Mouse (Mus musculus) neural tube, embryonic 13.5 days (tissue): ENCODE results near the gene Klk14. TPM values are rescaled to one million over a fixed set of nuclear protein-coding genes. Genes with fewer than 3 reads are reported as not detected.
A peak's percentile ranks its signal among the peaks of the same experiment; 100 is the strongest.
"Not testable (repeated sequence)": the region's sequence is repeated elsewhere in the genome, so short reads cannot be mapped to it uniquely, and the experiment has no call there.

Experiments
- ATAC-seq: fragments of 200-750 bp; cut with Nextera tagmentation; 2 replicates; pipeline ENCODE4 v1.8.0; 2017; ENCODE audit warnings: low read depth, mild to moderate bottlenecking, moderate TSS enrichment, moderate library complexity
- H3K27ac ChIP-seq: fragments of 300-500 bp; sonication (generic); replicated peaks from 2 replicates; pipeline ENCODE4 v1.5.1; 2015; ENCODE audit warnings: moderate library complexity, mild to moderate bottlenecking, inconsistent platforms
- H3K27me3 ChIP-seq: fragments of 300-500 bp; sonication (generic); 2 replicates; pipeline ENCODE4 v1.6.1; 2015; ENCODE audit warnings: mild to moderate bottlenecking, inconsistent platforms
- H3K36me3 ChIP-seq: fragments of 300-500 bp; sonication (generic); 2 replicates; pipeline ENCODE4 v1.6.1; 2015; ENCODE audit warnings: mild to moderate bottlenecking, inconsistent platforms
- H3K4me1 ChIP-seq: fragments of 300-500 bp; sonication (generic); replicated peaks from 2 replicates; pipeline ENCODE4 v1.6.1; 2015; ENCODE audit warnings: inconsistent platforms
- H3K4me2 ChIP-seq: fragments of 300-500 bp; sonication (generic); 2 replicates; pipeline ENCODE4 v1.6.1; 2015; ENCODE audit warnings: inconsistent platforms, mild to moderate bottlenecking, moderate library complexity
- H3K4me3 ChIP-seq: fragments of 300-500 bp; sonication (generic); 2 replicates; pipeline ENCODE4 v1.5.1; 2015; ENCODE audit warnings: mild to moderate bottlenecking, inconsistent platforms
- H3K9ac ChIP-seq: fragments of 300-500 bp; sonication (generic); 2 replicates; pipeline ENCODE4 v1.6.1; 2015; ENCODE audit warnings: moderate library complexity, mild to moderate bottlenecking, inconsistent platforms
- H3K9me3 ChIP-seq: fragments of 300-500 bp; sonication (generic); 2 replicates; pipeline ENCODE4 v1.6.1; 2016; ENCODE audit warnings: inconsistent platforms
- WGBS: fragments of 180-500 bp; shearing (Covaris S2); methylation state at CpG from one replicate; pipeline ENCODE4 v1.1.7; 2015; 5-methylcytosine and 5-hydroxymethylcytosine counted together
- polyA plus RNA-seq: library from polyadenylated mRNA; unstranded; fragments of >200 nt; fragmentation: Nextera tagmentation; extraction: Ambion mirVana; gene quantifications from 2 replicates; pipeline ENCODE4 v1.2.1, GENCODE M21; 2015

Gene Klk14
- polyA plus RNA-seq, 1 experiment from 2014 or later: not detected

GRCm38 (mm10) chr7:43672581-43673260 lies 17.5 kb upstream of the Klk14 start:
- 16% methylated on average over 10 of the region's 10 CpGs for WGBS
- Histone ChIP-seq H3K9me3 (no peaks in the 10 kb centered on the region), H3K4me1 (peaks cover 13% of the 10 kb centered on the region), H3K4me3 (peak overlapping the region; percentile 72), H3K9ac (peak overlapping the region; percentile 83), H3K4me2 (peak overlapping the region; percentile 83), H3K27me3 (no peaks in the 10 kb centered on the region), H3K27ac (peak overlapping the region; percentile 29; the same call in 1 of the 2 replicates), H3K36me3 (peaks cover 37% of the 10 kb centered on the region)
- peak; percentile 32 for ATAC-seq

GRCm38 (mm10) chr7:43675091-43675490 lies 15.1 kb upstream of the Klk14 start:
- Histone ChIP-seq H3K4me3 (no peak overlapping the region), H3K9me3 (no peaks in the 10 kb centered on the region), H3K4me2 (no peak overlapping the region), H3K36me3 (peaks cover 47% of the 10 kb centered on the region), H3K27ac (no peak overlapping the region), H3K9ac (no peak overlapping the region), H3K27me3 (no peaks in the 10 kb centered on the region), H3K4me1 (peaks cover 13% of the 10 kb centered on the region)
- no peak for ATAC-seq
- WGBS: 93% methylated on average over 32 of the region's 32 CpGs

GRCm38 (mm10) chr7:43678517-43678916 lies 11.7 kb upstream of the Klk14 start:
- Histone ChIP-seq H3K27ac (no peak overlapping the region), H3K36me3 (peaks cover 47% of the 10 kb centered on the region), H3K9me3 (no peaks in the 10 kb centered on the region), H3K9ac (no peak overlapping the region), H3K27me3 (no peaks in the 10 kb centered on the region), H3K4me1 (no peaks in the 10 kb centered on the region), H3K4me2 (no peak overlapping the region), H3K4me3 (no peak overlapping the region)
- no peak for ATAC-seq

GRCm38 (mm10) chr7:43680960-43681359 lies 9.3 kb upstream of the Klk14 start:
- 0 out of 2 replicates have a peak, but pooled peaks have one; percentile 9 for ATAC-seq
- Histone ChIP-seq H3K4me2 (no peak overlapping the region), H3K27ac (no peak overlapping the region), H3K9ac (no peak overlapping the region), H3K27me3 (no peaks in the 10 kb centered on the region), H3K4me3 (no peak overlapping the region), H3K9me3 (no peaks in the 10 kb centered on the region), H3K36me3 (peaks cover 27% of the 10 kb centered on the region), H3K4me1 (no peaks in the 10 kb centered on the region)
- WGBS: 18% methylated on average over 5 of the region's 5 CpGs

GRCm38 (mm10) chr7:43682511-43682910 lies 7.7 kb upstream of the Klk14 start:
- H3K27me3 ChIP-seq, H3K4me3 ChIP-seq, ATAC-seq, H3K4me2 ChIP-seq, H3K4me1 ChIP-seq, H3K9ac ChIP-seq, H3K9me3 ChIP-seq, H3K27ac ChIP-seq: not testable (repeated sequence)
- 17% methylated on average over 1 of the region's 1 CpGs for WGBS
- H3K36me3 ChIP-seq: peaks cover 12% of the 10 kb centered on the region

- no peak overlapping the region for H3K4me2 ChIP-seq
- H3K27me3 ChIP-seq: no peaks in the 10 kb centered on the region
- H3K27ac ChIP-seq: no peak overlapping the region
- H3K9me3 ChIP-seq: no peaks in the 10 kb centered on the region
- no peak for ATAC-seq
- no peaks in the 10 kb centered on the region for H3K4me1 ChIP-seq
- 86% methylated on average over 7 of the region's 7 CpGs for WGBS
- no peaks in the 10 kb centered on the region for H3K36me3 ChIP-seq
- H3K9ac ChIP-seq: no peak overlapping the region
- H3K4me3 ChIP-seq: no peak overlapping the region
Measured at GRCm38 (mm10) chr7:43685088-43685487, 5.1 kb upstream of the Klk14 start.

GRCm38 (mm10) chr7:43710031-43710430 lies 19.8 kb downstream of the Klk14 start:
- Histone ChIP-seq H3K9me3 (no peaks in the 10 kb centered on the region), H3K9ac (no peak overlapping the region), H3K4me3 (no peak overlapping the region), H3K27me3 (peaks cover 9% of the 10 kb centered on the region; the same call in 1 of the 2 replicates), H3K36me3 (no peaks in the 10 kb centered on the region), H3K27ac (no peak overlapping the region), H3K4me1 (no peaks in the 10 kb centered on the region), H3K4me2 (no peak overlapping the region)
- 93% methylated on average over 3 of the region's 3 CpGs for WGBS
- ATAC-seq: no peak

GRCm38 (mm10) chr7:43712267-43712666 lies 22.0 kb downstream of the Klk14 start, which contains the start of gene Klk13:
Gene Klk13, plus strand, starts transcription at chr7:43712567.
- H3K4me1 ChIP-seq: no peaks in the 10 kb centered on the region
- no peak within 1 kb of the TSS for H3K4me3 ChIP-seq
- no peak within 1 kb of the TSS for H3K27ac ChIP-seq
- 71% methylated on average over 4 of the region's 4 CpGs for WGBS
- ATAC-seq: no peak
- H3K9me3 ChIP-seq: no peaks in the 10 kb centered on the region
- no peak within 1 kb of the TSS for H3K4me2 ChIP-seq
- H3K9ac ChIP-seq: no peak within 1 kb of the TSS
- H3K36me3 ChIP-seq: no peaks in the 10 kb centered on the region
- peaks cover 9% of the 10 kb centered on the region; the same call in 1 of the 2 replicates for H3K27me3 ChIP-seq

- Histone ChIP-seq H3K4me1 (no peaks in the 10 kb centered on the region), H3K9ac (no peak overlapping the region), H3K9me3 (no peaks in the 10 kb centered on the region), H3K4me3 (no peak overlapping the region), H3K4me2 (no peak overlapping the region), H3K27me3 (peaks cover 9% of the 10 kb centered on the region; the same call in 1 of the 2 replicates), H3K27ac (no peak overlapping the region), H3K36me3 (no peaks in the 10 kb centered on the region)
- WGBS: 5% methylated on average over 9 of the region's 9 CpGs
- no peak for ATAC-seq
Measured at GRCm38 (mm10) chr7:43712917-43713316, 22.7 kb downstream of the Klk14 start.

- ATAC-seq: no peak
- Histone ChIP-seq H3K4me3 (no peak overlapping the region), H3K9me3 (no peaks in the 10 kb centered on the region), H3K9ac (no peak overlapping the region), H3K27ac (no peak overlapping the region), H3K4me1 (no peaks in the 10 kb centered on the region), H3K4me2 (no peak overlapping the region), H3K36me3 (no peaks in the 10 kb centered on the region), H3K27me3 (peaks cover 9% of the 10 kb centered on the region; the same call in 1 of the 2 replicates)
- WGBS: 8% methylated on average over 19 of the region's 19 CpGs
Measured at GRCm38 (mm10) chr7:43713741-43714351, 23.6 kb downstream of the Klk14 start.
